Mouse (Mus musculus) embryonic facial prominence, embryonic 15.5 days (tissue): ENCODE results near the gene C1qtnf4. TPM values are rescaled to one million over a fixed set of nuclear protein-coding genes. Genes with fewer than 3 reads are reported as not detected.

ENCODE experiments used
- ATAC-seq: fragments of 200-750 bp; cut with Nextera tagmentation; 2 replicates; pipeline ENCODE4 v1.8.0; 2017; ENCODE audit warnings: low read depth, moderate TSS enrichment; ENCODE audit not compliant: insufficient number of reproducible peaks, low FRiP score, low TSS enrichment
- H3K27ac ChIP-seq: fragments of 300-500 bp; sonication (generic); replicated peaks from 2 replicates; pipeline ENCODE4 v1.5.1; 2015; ENCODE audit warnings: mild to moderate bottlenecking, inconsistent platforms
- H3K27me3 ChIP-seq: fragments of 300-500 bp; sonication (generic); 2 replicates; pipeline ENCODE4 v1.6.1; 2015; ENCODE audit warnings: inconsistent platforms
- H3K36me3 ChIP-seq: fragments of 300-500 bp; sonication (generic); 2 replicates; pipeline ENCODE4 v1.6.1; 2015; ENCODE audit warnings: mild to moderate bottlenecking, inconsistent platforms
- H3K4me1 ChIP-seq: fragments of 300-500 bp; sonication (generic); 2 replicates; pipeline ENCODE4 v1.6.1; 2015; ENCODE audit warnings: inconsistent platforms
- H3K4me2 ChIP-seq: fragments of 300-500 bp; sonication (generic); replicated peaks from 2 replicates; pipeline ENCODE4 v1.6.1; 2015; ENCODE audit warnings: mild to moderate bottlenecking, inconsistent platforms
- H3K4me3 ChIP-seq: fragments of 300-500 bp; sonication (generic); replicated peaks from 2 replicates; pipeline ENCODE4 v1.5.1; 2015; ENCODE audit warnings: mild to moderate bottlenecking, inconsistent platforms
- H3K9ac ChIP-seq: fragments of 300-500 bp; sonication (generic); 2 replicates; pipeline ENCODE4 v1.6.1; 2015; ENCODE audit warnings: inconsistent platforms
- H3K9me3 ChIP-seq: fragments of 300-500 bp; sonication (generic); replicated peaks from 2 replicates; pipeline ENCODE4 v1.6.1; 2016; ENCODE audit warnings: inconsistent platforms
- WGBS: fragments of 180-500 bp; shearing (Covaris S2); methylation state at CpG from one replicate; pipeline ENCODE4 v1.1.7; 2015; 5-methylcytosine and 5-hydroxymethylcytosine counted together
- polyA plus RNA-seq: library from polyadenylated mRNA; unstranded; fragments of >200 nt; fragmentation: Nextera tagmentation; extraction: Ambion mirVana; gene quantifications from 2 replicates; pipeline ENCODE4 v1.2.1, GENCODE M21; 2015

C1qtnf4 gene
- polyA plus RNA-seq, 1 experiment from 2014 or later = 20.8 TPM

DNA sequence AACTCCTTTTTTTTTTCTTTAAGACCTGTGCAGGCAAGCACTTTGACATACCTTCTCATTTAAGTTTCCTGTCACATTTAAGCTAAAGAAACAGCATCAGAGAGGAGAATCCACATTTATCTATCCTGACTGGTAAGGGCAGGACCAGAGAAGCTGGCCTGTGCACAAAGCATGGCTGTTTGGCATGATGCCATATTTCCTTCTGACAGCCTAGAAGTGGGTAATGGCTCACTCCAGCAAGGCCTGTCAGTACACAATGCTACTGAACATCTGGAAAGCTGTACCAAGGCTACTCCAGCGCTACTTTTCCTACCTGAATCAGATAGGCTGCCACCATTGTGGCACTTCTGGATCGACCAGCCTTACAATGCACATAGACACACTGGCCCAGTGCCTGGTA lies 28.0 kb downstream of the C1qtnf4 start:
- peaks cover 51% of the 10 kb centered on the region for H3K36me3 ChIP-seq
- no peaks in the 10 kb centered on the region for H3K27me3 ChIP-seq
- H3K4me3 ChIP-seq = no peak overlapping the region
- no peaks in the 10 kb centered on the region for H3K9me3 ChIP-seq
- 83% methylated on average over 2 of the region's 2 CpGs for WGBS
- H3K4me2 ChIP-seq = no peak overlapping the region
- H3K9ac ChIP-seq = no peak overlapping the region
- peaks cover 18% of the 10 kb centered on the region for H3K4me1 ChIP-seq
- H3K27ac ChIP-seq = no peak overlapping the region
- no peak for ATAC-seq

DNA sequence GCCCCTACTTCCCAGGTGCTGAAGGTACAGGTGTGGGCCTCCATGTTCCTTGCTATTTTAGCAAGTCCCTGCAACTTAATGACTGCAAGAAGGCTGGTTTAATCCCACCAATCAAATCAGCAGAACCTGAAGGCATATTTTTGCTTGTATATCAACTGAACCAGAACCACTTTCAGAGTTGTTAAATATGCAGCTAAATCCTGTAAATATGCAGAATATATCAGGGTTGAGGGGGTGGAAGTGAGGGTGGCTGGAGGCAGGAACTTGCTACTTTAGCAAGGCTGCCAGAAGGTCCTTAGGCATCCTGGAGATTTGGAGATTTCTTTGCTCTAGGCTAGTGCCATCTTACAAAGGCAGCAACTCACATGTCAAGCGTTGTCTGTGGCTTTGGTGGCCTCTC lies 29.9 kb downstream of the C1qtnf4 start:
- H3K27me3 ChIP-seq = no peaks in the 10 kb centered on the region
- H3K36me3 ChIP-seq = peaks cover 32% of the 10 kb centered on the region
- H3K4me3 ChIP-seq = no peak overlapping the region
- H3K4me2 ChIP-seq = peak overlapping the region; percentile 75; the same call in 1 of the 2 replicates
- WGBS = 57% methylated on average over 1 of the region's 1 CpGs
- H3K9ac ChIP-seq = no peak overlapping the region
- no peaks in the 10 kb centered on the region for H3K9me3 ChIP-seq
- H3K27ac ChIP-seq = no peak overlapping the region
- ATAC-seq = no peak
- H3K4me1 ChIP-seq = peaks cover 18% of the 10 kb centered on the region

DNA sequence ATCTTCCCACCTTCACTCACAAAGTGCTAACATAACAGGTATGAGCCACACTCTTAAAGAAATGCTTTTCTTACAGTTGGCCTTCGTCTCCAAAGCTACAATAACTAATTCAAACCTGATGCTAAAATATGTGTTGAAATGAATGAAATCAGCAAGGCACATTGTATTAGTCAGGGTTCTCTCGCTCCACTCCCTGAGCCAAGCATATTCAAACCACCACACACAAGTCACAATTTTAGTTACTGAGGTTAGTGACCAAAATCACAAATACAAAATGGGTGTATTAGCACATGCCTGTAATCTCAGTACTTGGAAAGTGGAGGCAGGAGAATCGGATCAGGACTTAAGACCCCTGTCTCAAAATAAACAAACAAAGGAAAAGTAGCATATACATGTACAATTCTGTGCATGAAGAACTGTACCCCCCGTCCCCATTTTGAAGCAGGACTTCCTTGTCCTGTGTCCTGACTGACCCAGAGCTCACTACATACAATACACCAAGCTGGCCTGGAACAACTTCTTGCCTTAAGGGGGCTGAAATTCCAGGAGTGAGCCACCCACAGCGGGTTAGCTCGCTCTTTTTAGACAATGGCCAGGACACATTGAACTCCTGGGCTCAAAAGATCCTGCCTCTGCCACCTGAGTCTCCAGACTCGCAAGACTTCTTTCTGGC lies 31.0 kb downstream of the C1qtnf4 start:
- no peak for ATAC-seq
- Histone ChIP-seq H3K27me3 (no peaks in the 10 kb centered on the region), H3K27ac (peak overlapping the region; percentile 94), H3K9ac (peak overlapping the region; percentile 95), H3K36me3 (peaks cover 20% of the 10 kb centered on the region), H3K9me3 (no peaks in the 10 kb centered on the region), H3K4me1 (peaks cover 18% of the 10 kb centered on the region), H3K4me2 (peak overlapping the region; percentile 75), H3K4me3 (peak overlapping the region; percentile 70)
- 16% methylated on average over 7 of the region's 7 CpGs for WGBS

DNA sequence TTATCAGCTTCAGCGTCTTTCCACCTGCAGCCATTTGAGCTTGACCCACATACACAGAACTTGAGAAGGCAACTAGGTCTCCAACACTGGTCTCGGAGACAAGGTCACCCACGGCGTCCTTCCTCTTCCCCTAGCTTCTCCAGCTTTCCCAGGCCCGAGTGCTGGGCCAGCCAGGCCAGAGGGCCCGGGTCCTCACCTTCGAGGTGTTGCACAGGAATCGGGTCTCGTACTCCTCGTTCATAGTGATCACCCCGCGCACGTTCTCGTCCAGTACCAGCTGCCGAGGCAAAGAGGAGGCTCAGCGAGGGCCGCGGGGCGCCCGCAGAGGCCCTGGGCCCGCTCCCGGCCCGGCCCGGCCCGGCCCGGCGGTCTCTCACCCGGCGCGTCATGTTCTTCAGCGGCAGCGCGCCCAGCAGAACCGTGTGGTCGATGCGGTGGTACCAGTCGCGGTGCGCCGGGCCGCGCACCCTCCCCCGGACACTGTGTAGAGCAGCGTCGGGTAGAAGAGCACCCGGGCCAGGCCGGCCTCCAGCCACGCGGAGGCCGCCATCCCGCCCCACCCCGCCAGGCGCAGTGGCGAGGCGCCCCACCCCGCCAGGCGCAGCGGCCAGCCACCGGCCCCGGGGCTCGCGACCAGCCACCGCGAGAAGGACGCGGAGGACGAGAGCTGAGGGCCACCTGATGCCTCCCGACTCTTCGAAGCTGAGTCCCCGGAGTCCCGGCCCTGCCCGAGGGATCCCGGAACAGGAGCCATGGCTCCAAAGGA lies 31.8 kb downstream of the C1qtnf4 start:
- under 1% methylated on average over 73 of the region's 73 CpGs for WGBS
- peak overlapping the region; percentile 95 for H3K9ac ChIP-seq
- no peaks in the 10 kb centered on the region for H3K27me3 ChIP-seq
- H3K4me3 ChIP-seq = peak overlapping the region; percentile 70
- peak overlapping the region; percentile 94 for H3K27ac ChIP-seq
- H3K36me3 ChIP-seq = peaks cover 15% of the 10 kb centered on the region; the same call in 1 of the 2 replicates
- peaks cover 18% of the 10 kb centered on the region for H3K4me1 ChIP-seq
- H3K4me2 ChIP-seq = peak overlapping the region; percentile 75
- peak; percentile 81 for ATAC-seq
- no peaks in the 10 kb centered on the region for H3K9me3 ChIP-seq

DNA sequence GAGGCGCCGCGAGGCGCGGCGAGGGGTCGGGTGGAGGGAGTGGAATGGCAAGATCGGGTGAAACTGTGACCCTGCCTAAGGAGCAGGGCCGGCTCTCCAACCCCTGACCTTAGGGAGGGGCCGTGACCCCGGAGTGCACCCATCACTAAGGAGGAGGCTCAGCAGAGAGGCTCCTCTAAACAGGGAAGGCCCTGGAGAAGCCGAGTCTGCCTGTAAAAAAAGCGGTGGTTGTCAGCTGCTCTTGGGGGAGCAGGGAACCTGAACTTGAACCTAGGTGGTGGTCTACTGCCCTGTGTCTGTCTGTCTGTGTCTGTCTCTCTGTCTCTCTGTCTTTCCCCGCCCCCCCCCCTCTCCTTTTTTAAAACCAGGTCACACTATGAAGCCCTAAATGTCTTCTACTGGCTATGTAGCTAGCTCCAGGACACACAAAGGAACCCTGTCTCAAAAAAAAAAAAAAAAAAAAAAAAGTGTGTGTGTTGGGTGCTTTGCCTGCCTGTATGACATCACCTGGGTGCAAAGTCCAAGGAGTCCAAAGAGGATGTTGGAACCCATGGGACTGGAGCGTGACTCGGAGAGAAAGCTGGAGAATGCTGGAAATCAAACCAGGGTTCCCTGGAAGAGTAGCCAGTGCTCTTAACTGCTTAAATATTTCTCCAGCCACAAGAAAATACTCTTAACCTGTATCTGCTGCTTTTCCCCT lies 32.5 kb downstream of the C1qtnf4 start:
- Histone ChIP-seq H3K9ac (peak overlapping the region; percentile 95), H3K4me3 (peak overlapping the region; percentile 70), H3K36me3 (peaks cover 8% of the 10 kb centered on the region; the same call in 1 of the 2 replicates), H3K27me3 (no peaks in the 10 kb centered on the region), H3K4me1 (peaks cover 18% of the 10 kb centered on the region), H3K27ac (peak overlapping the region; percentile 94), H3K4me2 (peak overlapping the region; percentile 75), H3K9me3 (no peaks in the 10 kb centered on the region)
- 10% methylated on average over 16 of the region's 16 CpGs for WGBS
- peak; percentile 68; the same call in 1 of the 2 replicates for ATAC-seq

DNA sequence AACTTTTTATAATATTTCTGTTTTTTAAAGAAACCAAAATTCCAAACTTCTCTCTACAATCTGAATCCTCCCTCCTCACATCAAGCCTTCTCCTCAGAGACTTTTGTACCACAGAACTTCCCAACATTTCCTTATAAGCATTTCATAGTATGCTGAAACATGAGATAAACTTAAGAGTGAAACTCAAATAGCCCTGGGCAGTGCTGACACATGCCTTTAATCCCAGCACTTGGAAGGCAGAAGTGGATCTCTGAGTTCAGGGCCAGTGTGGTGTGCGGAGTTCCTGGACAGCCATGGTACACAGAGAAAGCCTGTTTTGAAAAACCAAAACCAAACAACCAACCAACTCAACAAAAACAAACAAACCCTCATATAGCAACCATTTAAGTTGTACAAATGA lies 35.5 kb downstream of the C1qtnf4 start:
- no peaks in the 10 kb centered on the region for H3K27me3 ChIP-seq
- peak overlapping the region; percentile 44; the same call in 1 of the 2 replicates for H3K27ac ChIP-seq
- H3K9ac ChIP-seq = no peak overlapping the region
- no peaks in the 10 kb centered on the region for H3K9me3 ChIP-seq
- H3K4me1 ChIP-seq = peaks cover 9% of the 10 kb centered on the region
- no peak for ATAC-seq
- H3K4me3 ChIP-seq = no peak overlapping the region
- H3K4me2 ChIP-seq = no peak overlapping the region
- whole genome bisulfite sequencing = 44% methylated on average over 1 of the region's 1 CpGs
- H3K36me3 ChIP-seq = no peaks in the 10 kb centered on the region

DNA sequence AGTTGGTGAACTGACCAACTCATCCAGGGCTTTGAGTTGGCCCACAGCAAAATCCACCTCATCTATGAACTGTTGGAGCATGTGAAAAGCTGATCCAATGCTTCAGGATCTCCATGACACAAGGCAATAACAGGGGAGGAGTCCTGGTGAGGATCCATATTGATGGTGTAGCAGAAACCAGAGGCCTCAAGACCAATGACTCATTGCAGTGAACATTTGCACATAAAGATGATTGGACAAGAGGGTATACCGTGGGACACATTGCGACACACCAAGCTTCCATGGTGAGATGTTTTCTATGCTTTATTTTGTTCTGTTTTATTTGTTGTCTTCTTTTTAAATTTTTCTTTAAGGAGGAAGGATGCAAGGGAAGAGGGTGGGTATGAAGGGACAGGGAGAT lies 37.0 kb downstream of the C1qtnf4 start:
- H3K4me3 ChIP-seq = no peak overlapping the region
- H3K9me3 ChIP-seq = no peaks in the 10 kb centered on the region
- H3K27me3 ChIP-seq = no peaks in the 10 kb centered on the region
- no peak overlapping the region for H3K4me2 ChIP-seq
- H3K27ac ChIP-seq = no peak overlapping the region
- ATAC-seq = no peak
- H3K9ac ChIP-seq = no peak overlapping the region
- H3K36me3 ChIP-seq = no peaks in the 10 kb centered on the region
- H3K4me1 ChIP-seq = peaks cover 4% of the 10 kb centered on the region; the same call in 1 of the 2 replicates
- WGBS = 87% methylated on average over 2 of the region's 2 CpGs

DNA sequence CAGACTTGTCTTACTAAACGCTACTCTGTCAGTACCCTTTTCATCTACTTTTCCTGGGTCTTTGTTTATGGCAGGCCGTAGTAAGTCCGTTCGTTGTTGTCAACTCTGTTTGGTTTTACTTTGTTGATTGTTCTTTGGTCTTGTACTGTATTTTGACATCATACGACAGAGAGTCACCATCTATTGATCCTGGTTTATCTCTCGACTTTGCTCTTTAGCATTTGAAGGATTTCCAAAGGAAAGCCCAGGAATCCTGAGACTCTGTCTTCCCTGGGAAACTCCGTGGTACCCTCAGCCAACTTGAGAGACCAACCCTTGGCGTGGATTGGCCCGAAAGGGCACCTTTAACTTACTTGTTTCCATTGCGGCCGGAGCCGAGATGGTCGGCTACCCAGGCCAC lies 42.9 kb downstream of the C1qtnf4 start:
- no peak for ATAC-seq
- Histone ChIP-seq H3K4me2 (no peak overlapping the region), H3K9ac (no peak overlapping the region), H3K9me3 (no peaks in the 10 kb centered on the region), H3K27me3 (no peaks in the 10 kb centered on the region), H3K27ac (no peak overlapping the region), H3K4me1 (no peaks in the 10 kb centered on the region), H3K36me3 (no peaks in the 10 kb centered on the region), H3K4me3 (no peak overlapping the region)
- WGBS = 85% methylated on average over 13 of the region's 13 CpGs

DNA sequence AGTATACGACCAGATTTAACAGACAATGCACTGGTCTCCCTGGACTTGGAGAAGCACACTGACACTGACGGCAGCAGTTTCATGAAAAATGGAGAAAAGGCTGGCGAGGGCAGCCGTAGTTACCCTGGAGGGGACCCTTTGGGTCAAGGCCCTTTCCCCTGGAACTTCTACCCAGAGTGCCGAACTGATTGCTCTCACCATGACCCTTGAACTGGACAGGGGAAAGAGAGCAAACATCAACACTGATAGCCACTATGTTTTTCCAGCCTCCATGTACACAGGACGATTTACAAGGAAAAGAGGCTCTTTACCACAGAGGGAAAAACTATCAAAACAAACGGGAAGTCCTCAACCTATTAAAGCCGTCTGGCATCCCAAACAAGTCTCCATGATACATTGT lies 46.2 kb downstream of the C1qtnf4 start:
- no peaks in the 10 kb centered on the region for H3K36me3 ChIP-seq
- no peaks in the 10 kb centered on the region for H3K4me1 ChIP-seq
- H3K4me3 ChIP-seq = no peak overlapping the region
- H3K27me3 ChIP-seq = no peaks in the 10 kb centered on the region
- H3K9me3 ChIP-seq = no peaks in the 10 kb centered on the region
- no peak overlapping the region for H3K4me2 ChIP-seq
- WGBS = 75% methylated on average over 8 of the region's 8 CpGs
- H3K9ac ChIP-seq = no peak overlapping the region
- H3K27ac ChIP-seq = no peak overlapping the region
- ATAC-seq = no peak

DNA sequence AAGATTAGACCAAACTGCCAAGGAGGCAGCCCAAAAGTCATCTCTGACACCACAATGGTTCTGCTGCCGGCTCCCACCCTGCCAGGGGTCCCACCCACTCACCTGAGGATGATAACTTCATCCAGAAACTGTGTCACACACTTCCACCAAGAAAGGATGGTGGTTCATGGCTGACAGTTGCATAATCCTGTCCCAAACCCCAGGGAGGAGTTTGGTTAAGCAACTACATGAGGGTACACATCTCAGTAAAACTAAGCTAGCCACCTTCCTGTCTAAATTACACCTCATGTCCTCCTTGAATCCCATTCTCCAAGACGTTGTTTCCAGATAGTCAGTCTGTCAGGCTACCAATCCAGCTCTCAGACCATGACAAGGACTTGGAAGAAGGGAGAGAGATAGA lies 46.6 kb downstream of the C1qtnf4 start:
- Histone ChIP-seq H3K4me2 (no peak overlapping the region), H3K9me3 (no peaks in the 10 kb centered on the region), H3K27me3 (no peaks in the 10 kb centered on the region), H3K4me3 (no peak overlapping the region), H3K9ac (no peak overlapping the region), H3K27ac (no peak overlapping the region), H3K4me1 (no peaks in the 10 kb centered on the region), H3K36me3 (no peaks in the 10 kb centered on the region)
- 64% methylated on average over 2 of the region's 2 CpGs for WGBS
- ATAC-seq = no peak

DNA sequence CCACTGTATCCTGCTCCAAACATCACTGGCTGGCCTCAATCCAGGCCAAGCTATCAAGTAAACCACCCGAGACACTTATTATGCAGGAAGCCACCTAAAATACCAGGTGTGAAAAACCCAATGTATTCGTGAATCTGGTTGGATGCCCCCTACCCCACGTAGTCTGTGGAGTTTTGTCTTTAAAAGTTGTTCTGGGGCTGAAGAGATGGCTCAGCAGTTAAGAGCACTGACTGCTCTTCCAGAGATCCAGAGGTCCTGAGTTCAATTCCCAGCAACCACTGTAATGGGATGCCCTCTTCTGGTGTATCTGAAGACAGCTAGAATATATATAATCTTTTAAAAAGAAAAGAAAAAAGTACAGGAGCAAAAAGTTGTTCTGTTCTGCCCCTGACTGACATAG lies 52.7 kb downstream of the C1qtnf4 start:
- Histone ChIP-seq H3K9me3 (no peaks in the 10 kb centered on the region), H3K27me3 (no peaks in the 10 kb centered on the region), H3K4me2 (no peak overlapping the region), H3K27ac (no peak overlapping the region), H3K9ac (no peak overlapping the region), H3K36me3 (no peaks in the 10 kb centered on the region), H3K4me1 (peaks cover 28% of the 10 kb centered on the region), H3K4me3 (no peak overlapping the region)
- ATAC-seq = no peak
- WGBS = 71% methylated on average over 3 of the region's 3 CpGs
